Mouse (Mus musculus) limb, embryonic 10.5 days (tissue): Measurements from ENCODE around the gene Rnf186. TPM values are rescaled to one million over a fixed set of nuclear protein-coding genes. Genes with fewer than 3 reads are reported as not detected.

ENCODE experiments used
- DNase-seq: peaks from one replicate; pipeline ENCODE4 v3.0.0-alpha.2; 2017; ENCODE audit warnings: low spot score
- H3K27ac ChIP-seq: fragments of 300-500 bp; sonication (generic); 2 replicates; pipeline ENCODE4 v1.5.1; 2016; ENCODE audit warnings: mild to moderate bottlenecking
- H3K27me3 ChIP-seq: fragments of 300-500 bp; sonication (generic); 2 replicates; pipeline ENCODE4 v1.6.1; 2016; ENCODE audit warnings: low read depth, mild to moderate bottlenecking; ENCODE audit not compliant: poor library complexity, severe bottlenecking
- H3K36me3 ChIP-seq: fragments of 300-500 bp; sonication (generic); 2 replicates; pipeline ENCODE4 v1.6.1; 2016; ENCODE audit warnings: mild to moderate bottlenecking, moderate library complexity
- H3K4me1 ChIP-seq: fragments of 300-500 bp; sonication (generic); 2 replicates; pipeline ENCODE4 v1.6.1; 2016
- H3K4me3 ChIP-seq: fragments of 300-500 bp; sonication (generic); 2 replicates; pipeline ENCODE4 v1.5.1; 2016; ENCODE audit warnings: mild to moderate bottlenecking, moderate library complexity
- H3K9me3 ChIP-seq: fragments of 300-500 bp; sonication (generic); replicated peaks from 2 replicates; pipeline ENCODE4 v1.6.1; 2016; ENCODE audit warnings: mild to moderate bottlenecking
- WGBS: fragments of 180-500 bp; shearing (Covaris S2); methylation state at CpG from one replicate; pipeline ENCODE4 v1.1.7; 2016; 5-methylcytosine and 5-hydroxymethylcytosine counted together
- polyA plus RNA-seq: library from polyadenylated mRNA; unstranded; fragments of >200 nt; fragmentation: Nextera tagmentation; extraction: Ambion mirVana; gene quantifications from 2 replicates; pipeline ENCODE4 v1.2.1, GENCODE M21; 2016

The Rnf186 gene
- polyA plus RNA-seq, 1 experiment from 2014 or later, result not detected

GRCm38 (mm10) chr4:139001433-139001832 is 34.5 kb downstream of the Rnf186 start:
- H3K36me3 ChIP-seq, result no peaks in the 10 kb centered on the region
- 30% methylated on average over 6 of the region's 6 CpGs for WGBS
- H3K4me1 ChIP-seq, result peaks cover 6% of the 10 kb centered on the region
- no peak for DNase-seq
- H3K4me3 ChIP-seq, result no peak overlapping the region
- 0 out of 2 replicates have a peak, but pooled peaks cover 9% of the 10 kb centered on the region for H3K27me3 ChIP-seq
- no peak overlapping the region for H3K27ac ChIP-seq
- no peaks in the 10 kb centered on the region for H3K9me3 ChIP-seq

- no peaks in the 10 kb centered on the region for H3K9me3 ChIP-seq
- 0 out of 2 replicates have a peak, but pooled peaks cover 14% of the 10 kb centered on the region for H3K27me3 ChIP-seq
- no peaks in the 10 kb centered on the region for H3K36me3 ChIP-seq
- H3K4me1 ChIP-seq, result peaks cover 14% of the 10 kb centered on the region
- DNase-seq, result no peak
- H3K4me3 ChIP-seq, result no peak overlapping the region
- 84% methylated on average over 8 of the region's 8 CpGs for whole genome bisulfite sequencing
- H3K27ac ChIP-seq, result no peak overlapping the region
Observed at GRCm38 (mm10) chr4:139004067-139004466, 37.2 kb downstream of the Rnf186 start.

GRCm38 (mm10) chr4:139005214-139005613 is 38.3 kb downstream of the Rnf186 start:
- Histone ChIP-seq H3K27ac (no peak overlapping the region), H3K4me3 (no peak overlapping the region), H3K4me1 (peaks cover 14% of the 10 kb centered on the region)

GRCm38 (mm10) chr4:139007353-139007752 is 40.4 kb downstream of the Rnf186 start:
- no peaks in the 10 kb centered on the region for H3K36me3 ChIP-seq
- DNase-seq, result no peak
- 87% methylated on average over 3 of the region's 3 CpGs for WGBS
- H3K4me3 ChIP-seq, result no peak overlapping the region
- H3K4me1 ChIP-seq, result peaks cover 8% of the 10 kb centered on the region
- H3K27me3 ChIP-seq, result 0 out of 2 replicates have a peak, but pooled peaks cover 14% of the 10 kb centered on the region
- H3K9me3 ChIP-seq, result no peaks in the 10 kb centered on the region
- 0 out of 2 replicates have a peak overlapping the region, but pooled peaks have one; percentile 9 for H3K27ac ChIP-seq

More at GRCm38 (mm10) chr4:139005214-139005613, 38.3 kb downstream of the Rnf186 start:
- H3K36me3 ChIP-seq, result no peaks in the 10 kb centered on the region
- H3K27me3 ChIP-seq, result 0 out of 2 replicates have a peak, but pooled peaks cover 14% of the 10 kb centered on the region
- no peaks in the 10 kb centered on the region for H3K9me3 ChIP-seq
- DNase-seq, result no peak
- WGBS, result 76% methylated on average over 6 of the region's 6 CpGs

GRCm38 (mm10) chr4:139007981-139008536 is 41.1 kb downstream of the Rnf186 start:
- no peak for DNase-seq
- peaks cover 8% of the 10 kb centered on the region for H3K4me1 ChIP-seq
- H3K27ac ChIP-seq, result no peak overlapping the region
- WGBS, result 43% methylated on average over 6 of the region's 6 CpGs
- no peaks in the 10 kb centered on the region for H3K36me3 ChIP-seq
- H3K27me3 ChIP-seq, result 0 out of 2 replicates have a peak, but pooled peaks cover 14% of the 10 kb centered on the region
- H3K4me3 ChIP-seq, result no peak overlapping the region
- no peaks in the 10 kb centered on the region for H3K9me3 ChIP-seq

GRCm38 (mm10) chr4:139011201-139011702 is 44.3 kb downstream of the Rnf186 start:
- Histone ChIP-seq H3K36me3 (no peaks in the 10 kb centered on the region), H3K27ac (no peak overlapping the region), H3K4me3 (no peak overlapping the region), H3K27me3 (0 out of 2 replicates have a peak, but pooled peaks cover 5% of the 10 kb centered on the region), H3K9me3 (no peaks in the 10 kb centered on the region), H3K4me1 (peaks cover 8% of the 10 kb centered on the region)
- no peak for DNase-seq
- 87% methylated on average over 13 of the region's 13 CpGs for WGBS

- no peak for DNase-seq
- no peak overlapping the region for H3K27ac ChIP-seq
- no peaks in the 10 kb centered on the region for H3K27me3 ChIP-seq
Observed at GRCm38 (mm10) chr4:139013281-139013680, 46.4 kb downstream of the Rnf186 start.

GRCm38 (mm10) chr4:139014793-139015192 is 47.9 kb downstream of the Rnf186 start:
- WGBS, result 78% methylated on average over 6 of the region's 6 CpGs
- H3K27ac ChIP-seq, result no peak overlapping the region
- no peak overlapping the region for H3K4me3 ChIP-seq
- H3K27me3 ChIP-seq, result no peaks in the 10 kb centered on the region
- no peak for DNase-seq
- H3K4me1 ChIP-seq, result no peaks in the 10 kb centered on the region
- no peaks in the 10 kb centered on the region for H3K9me3 ChIP-seq
- H3K36me3 ChIP-seq, result no peaks in the 10 kb centered on the region

More at GRCm38 (mm10) chr4:139013281-139013680, 46.4 kb downstream of the Rnf186 start:
- Histone ChIP-seq H3K36me3 (no peaks in the 10 kb centered on the region), H3K4me3 (no peak overlapping the region), H3K9me3 (no peaks in the 10 kb centered on the region), H3K4me1 (peaks cover 2% of the 10 kb centered on the region)
- WGBS, result 88% methylated on average over 11 of the region's 11 CpGs

Other genes with a start within 250 kb of the Rnf186 start
- gene Pla2g2c, start 242.3 kb upstream of the Rnf186 start, polyA plus RNA-seq, result 0.64 and 0.80 TPM in 2 replicates
- gene Ubxn10, start 229.9 kb upstream of the Rnf186 start, polyA plus RNA-seq, result 1.2 and 1.3 TPM in 2 replicates
- 0.09 TPM in 1 of 2 replicates, not detected in the other for gene Pla2g2f, start 209.5 kb upstream of the Rnf186 start, polyA plus RNA-seq
- gene Pla2g2d, start 191.4 kb upstream of the Rnf186 start, polyA plus RNA-seq, result not detected in 2 replicates
- 0.15 and 0.30 TPM in 2 replicates for gene Pla2g5, start 103.6 kb upstream of the Rnf186 start, polyA plus RNA-seq
- gene Gm13030, start 93.1 kb upstream of the Rnf186 start, polyA plus RNA-seq, result not detected in 2 replicates
- 0.20 TPM in 1 of 2 replicates, not detected in the other for gene Pla2g2e, start 89.2 kb upstream of the Rnf186 start, polyA plus RNA-seq
- gene Otud3, start 53.2 kb upstream of the Rnf186 start, polyA plus RNA-seq, result 3.8 and 4.5 TPM in 2 replicates
- 1.4 and 1.9 TPM in 2 replicates for gene Tmco4, start 5.8 kb downstream of the Rnf186 start, polyA plus RNA-seq
- not detected in 2 replicates for gene Htr6, start 108.5 kb downstream of the Rnf186 start, polyA plus RNA-seq
- gene Nbl1, start 125.9 kb downstream of the Rnf186 start, polyA plus RNA-seq, result 12.5 and 28.7 TPM in 2 replicates
- gene Minos1, start 164.0 kb downstream of the Rnf186 start, polyA plus RNA-seq, result 393 and 402 TPM in 2 replicates
- gene Capzb, start 225.8 kb downstream of the Rnf186 start, polyA plus RNA-seq, result 385 and 390 TPM in 2 replicates